Mouse (Mus musculus): ENCODE results near the gene Upf1. TPM values are rescaled to one million over a fixed set of nuclear protein-coding genes. Genes with fewer than 3 reads are reported as not detected.

The Upf1 gene
- total and polyA plus RNA-seq, 2 experiments from 2014 or later = 9.7 to 45.4 TPM

DNA sequence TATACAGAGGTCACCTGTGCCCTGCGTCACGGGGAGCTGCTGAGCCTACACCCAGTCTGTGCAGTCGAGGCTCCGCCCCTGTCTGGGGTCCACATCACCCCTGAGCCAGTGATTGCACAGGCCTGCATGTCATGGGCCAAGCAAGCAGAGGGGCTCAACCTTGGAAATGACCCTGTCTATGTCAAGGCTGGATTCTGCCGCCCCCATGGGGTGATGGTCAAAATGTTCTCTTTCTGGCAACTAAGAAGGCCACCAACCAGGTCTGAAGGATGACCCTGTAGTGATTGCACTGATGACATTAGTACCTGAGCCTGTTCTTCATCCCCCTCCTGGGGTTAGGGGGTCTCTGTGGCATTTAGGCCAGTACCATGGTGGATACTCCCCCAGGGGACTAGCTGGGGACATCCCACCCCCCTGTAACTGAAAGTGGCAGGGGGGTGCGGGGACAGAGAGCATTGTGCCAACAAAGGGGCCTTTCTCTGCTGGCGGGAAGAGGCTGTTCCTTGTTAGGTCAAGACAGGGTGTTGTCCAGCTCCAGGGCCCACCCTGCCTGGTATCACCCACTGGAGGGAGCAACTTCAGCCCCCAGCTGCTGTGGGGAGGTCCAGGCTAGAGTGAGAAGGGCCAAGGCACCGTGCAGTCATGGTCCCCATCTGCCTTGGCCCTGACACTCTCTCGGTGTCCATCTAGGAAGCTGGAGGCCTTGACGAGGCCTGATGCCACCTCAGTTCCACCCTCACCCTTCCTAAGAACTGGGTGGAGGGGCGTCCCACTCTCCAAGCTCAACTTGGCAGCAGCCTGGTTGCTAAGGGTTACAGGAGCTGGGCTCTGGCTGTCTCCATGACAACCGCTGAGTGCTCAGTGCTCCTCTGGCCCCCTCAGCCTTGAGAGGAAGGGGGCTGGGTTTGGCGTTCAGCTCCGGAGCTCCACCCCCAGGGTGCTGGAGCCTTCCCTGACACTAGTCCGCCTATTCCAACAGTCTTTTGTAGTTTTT, 36.3 kb downstream of the Upf1 start:
- peak overlapping the region; percentile 92 for H3K27ac ChIP-seq (ENCODE audit: low read depth, low read length)
- peak; percentile 78 for ATAC-seq (ENCODE audit: low FRiP score)
- H3K4me2 ChIP-seq (ENCODE audit: low read depth, low read length, poor library complexity, severe bottlenecking) = peak overlapping the region; percentile 91
- peak; percentile 99 for DNase-seq (ENCODE audit: low spot score)
- WGBS = 7% methylated on average over 15 of the region's 15 CpGs
- H3K27me3 ChIP-seq (ENCODE audit: insufficient read depth, low read length) = no peaks in the 10 kb centered on the region
- peaks cover 35% of the 10 kb centered on the region for H3K36me3 ChIP-seq (ENCODE audit: insufficient read depth, low read length)
- H3K4me3 ChIP-seq (ENCODE audit: low read depth, low read length) = peak overlapping the region; percentile 62
- 0 out of 2 replicates have a peak, but pooled peaks cover 5% of the 10 kb centered on the region for H3K4me1 ChIP-seq (ENCODE audit: insufficient read depth, low read length)
- TF ChIP-seq CTCF (IDR thresholded peaks at IDR 0.05) = peak; percentile 20; the same call in 1 of the 2 replicates
- no peaks in the 10 kb centered on the region for H3K9me3 ChIP-seq (ENCODE audit: low read length)
- H3K9ac ChIP-seq (replicated peaks; ENCODE audit: low read length, poor library complexity, severe bottlenecking) = peak overlapping the region; percentile 81

DNA sequence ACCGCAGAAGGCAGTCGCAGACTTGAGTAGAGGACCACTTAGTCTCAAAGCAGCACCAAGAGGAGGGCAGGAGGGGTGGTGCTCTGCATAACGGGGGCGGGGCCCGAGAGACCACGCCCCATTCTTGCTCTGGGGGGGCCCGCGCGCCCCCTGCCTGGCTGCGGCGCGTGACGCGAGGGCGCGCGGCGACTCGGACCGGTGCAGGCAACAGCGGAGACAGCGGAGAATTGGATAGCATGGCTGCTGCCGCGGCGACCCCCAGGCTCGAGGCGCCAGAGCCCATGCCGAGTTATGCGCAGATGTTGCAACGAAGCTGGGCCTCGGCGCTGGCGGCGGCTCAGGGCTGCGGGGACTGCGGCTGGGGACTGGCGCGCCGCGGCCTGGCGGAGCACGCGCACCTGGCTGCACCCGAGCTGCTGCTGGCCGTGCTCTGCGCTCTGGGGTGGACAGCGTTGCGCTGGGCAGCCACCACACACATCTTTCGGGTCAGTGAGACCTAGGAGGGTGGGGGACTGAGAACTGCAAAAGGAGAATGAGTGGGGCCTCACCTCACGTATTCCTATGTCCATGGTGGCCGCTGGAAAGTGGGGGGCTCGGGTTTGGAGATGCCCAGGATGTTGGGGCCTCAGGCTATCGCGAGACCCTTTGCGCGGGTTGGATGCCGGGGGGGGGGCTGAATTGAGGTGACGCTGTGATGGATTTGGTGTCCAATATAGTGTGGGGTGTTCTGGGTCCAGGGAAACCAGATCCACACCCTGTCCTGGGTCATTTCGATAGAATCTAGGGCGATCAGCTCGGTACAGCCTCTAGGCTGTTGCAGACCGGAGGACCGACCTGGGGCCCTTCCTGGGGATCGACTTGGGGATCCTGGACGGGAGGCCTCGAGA, 37.2 kb downstream of the Upf1 start, which contains the start of gene Cers1:
Gene Cers1 (plus strand): TSS at position 152 of the 887 bp plus-strand sequence.
- no peaks in the 10 kb centered on the region for H3K9me3 ChIP-seq (ENCODE audit: low read length)
- H3K9ac ChIP-seq (replicated peaks; ENCODE audit: low read length, poor library complexity, severe bottlenecking) = peak within 1 kb of the TSS; percentile 81
- H3K27ac ChIP-seq (ENCODE audit: low read depth, low read length) = peak within 1 kb of the TSS; percentile 92
- 0 out of 2 replicates have a peak, but pooled peaks cover 5% of the 10 kb centered on the region for H3K4me1 ChIP-seq (ENCODE audit: insufficient read depth, low read length)
- WGBS = 2% methylated on average over 55 of the region's 66 CpGs
- DNase-seq (ENCODE audit: low spot score) (peak; percentile 84), ATAC-seq (ENCODE audit: low FRiP score) (peak; percentile 66)
- H3K4me3 ChIP-seq (ENCODE audit: low read depth, low read length) = peak within 1 kb of the TSS; percentile 62
- H3K36me3 ChIP-seq (ENCODE audit: insufficient read depth, low read length) = peaks cover 40% of the 10 kb centered on the region
- no peaks in the 10 kb centered on the region for H3K27me3 ChIP-seq (ENCODE audit: insufficient read depth, low read length)
- H3K4me2 ChIP-seq (ENCODE audit: low read depth, low read length, poor library complexity, severe bottlenecking) = peak within 1 kb of the TSS; percentile 91
- TF ChIP-seq CTCF (IDR thresholded peaks at IDR 0.05) = no peak

DNA sequence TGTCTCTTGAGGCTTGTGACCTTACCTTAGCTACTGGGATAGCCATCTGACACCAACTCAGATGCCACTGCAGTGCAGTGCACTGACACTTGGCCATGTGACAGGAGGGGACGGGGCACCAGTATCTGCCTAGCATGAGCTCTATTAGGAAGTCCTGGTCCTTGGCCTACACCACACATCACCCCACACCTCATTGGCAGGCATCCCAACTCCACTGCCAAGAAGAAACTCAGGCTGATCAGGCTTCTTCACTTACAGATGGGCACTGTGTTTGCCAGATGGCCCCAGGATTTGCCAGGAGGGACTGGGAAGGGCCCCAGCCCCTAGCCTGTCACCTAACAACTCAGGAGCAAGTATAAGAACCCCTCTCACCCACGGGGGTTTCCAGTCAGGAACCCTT, 39.7 kb downstream of the Upf1 start:
- no peak for ATAC-seq (ENCODE audit: low FRiP score)
- 0 out of 2 replicates have a peak, but pooled peaks cover 5% of the 10 kb centered on the region for H3K4me1 ChIP-seq (ENCODE audit: insufficient read depth, low read length)
- WGBS = 82% methylated on average over 2 of the region's 2 CpGs
- H3K9ac ChIP-seq (replicated peaks; ENCODE audit: low read length, poor library complexity, severe bottlenecking) = no peak overlapping the region
- no peak for TF ChIP-seq CTCF (IDR thresholded peaks at IDR 0.05)
- peaks cover 35% of the 10 kb centered on the region for H3K36me3 ChIP-seq (ENCODE audit: insufficient read depth, low read length)
- peak; percentile 40 for DNase-seq (ENCODE audit: low spot score)
- H3K27me3 ChIP-seq (ENCODE audit: insufficient read depth, low read length) = no peaks in the 10 kb centered on the region
- H3K4me2 ChIP-seq (ENCODE audit: low read depth, low read length, poor library complexity, severe bottlenecking) = no peak overlapping the region
- no peak overlapping the region for H3K4me3 ChIP-seq (ENCODE audit: low read depth, low read length)
- no peak overlapping the region for H3K27ac ChIP-seq (ENCODE audit: low read depth, low read length)
- H3K9me3 ChIP-seq (ENCODE audit: low read length) = no peaks in the 10 kb centered on the region

DNA sequence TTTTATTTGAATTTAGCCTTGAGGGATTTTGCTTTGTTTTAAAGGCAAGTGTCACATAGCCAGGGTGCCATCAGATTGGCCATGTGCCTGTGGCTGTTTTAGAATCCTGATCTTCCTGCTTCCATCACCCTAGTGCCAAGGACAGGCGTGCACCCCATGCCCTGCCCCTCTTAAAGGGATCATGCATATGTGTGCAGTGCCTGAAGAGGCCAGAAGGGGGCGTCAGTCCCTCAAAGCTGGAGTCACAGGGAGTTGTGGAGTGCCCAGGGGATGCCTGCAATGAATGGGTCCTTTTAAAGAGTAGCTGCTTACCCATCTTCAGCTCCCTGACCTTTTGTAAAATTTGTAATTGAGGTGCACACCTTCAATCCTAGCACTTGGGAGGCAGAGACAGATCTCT, 43.8 kb downstream of the Upf1 start:
- no peak for ATAC-seq (ENCODE audit: low FRiP score)
- TF ChIP-seq CTCF (IDR thresholded peaks at IDR 0.05) = peak; percentile 71
- peak; percentile 33 for DNase-seq (ENCODE audit: low spot score)

DNA sequence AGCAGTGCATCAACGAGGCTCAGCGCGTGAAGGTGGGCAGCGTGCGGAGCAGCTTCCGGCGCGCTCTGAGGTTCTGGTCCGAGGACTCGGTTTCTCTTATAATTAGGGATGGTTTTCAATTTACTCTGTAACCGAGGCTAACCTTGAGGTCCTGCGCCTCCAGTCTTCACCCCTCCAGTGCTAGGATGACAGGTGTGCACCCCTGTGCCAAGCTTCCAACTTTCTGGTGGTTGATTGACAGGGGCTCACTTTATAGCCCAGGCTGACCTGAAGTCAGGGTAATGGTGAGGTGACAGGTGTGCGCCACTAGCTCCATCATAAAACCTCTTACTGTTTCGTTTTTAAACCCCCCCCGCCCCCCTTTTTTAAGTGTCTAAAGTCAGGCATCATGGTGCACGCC, 50.2 kb downstream of the Upf1 start:
- Histone ChIP-seq H3K9ac (replicated peaks; ENCODE audit: low read length, poor library complexity, severe bottlenecking) (peak overlapping the region; percentile 75), H3K27me3 (ENCODE audit: insufficient read depth, low read length) (no peaks in the 10 kb centered on the region), H3K36me3 (ENCODE audit: insufficient read depth, low read length) (peaks cover 39% of the 10 kb centered on the region), H3K4me1 (ENCODE audit: insufficient read depth, low read length) (peaks cover 11% of the 10 kb centered on the region), H3K9me3 (ENCODE audit: low read length) (no peaks in the 10 kb centered on the region), H3K4me2 (ENCODE audit: low read depth, low read length, poor library complexity, severe bottlenecking) (peak overlapping the region; percentile 91), H3K27ac (ENCODE audit: low read depth, low read length) (peak overlapping the region; percentile 62), H3K4me3 (ENCODE audit: low read depth, low read length) (peak overlapping the region; percentile 78)
- ATAC-seq (ENCODE audit: low FRiP score) (0 out of 2 replicates have a peak, but pooled peaks have one; percentile 29), DNase-seq (ENCODE audit: low spot score) (no peak)
- 5% methylated on average over 16 of the region's 16 CpGs for WGBS
- no peak for TF ChIP-seq CTCF (IDR thresholded peaks at IDR 0.05)

More for the DNA sequence above, 43.8 kb downstream of the Upf1 start:
- Histone ChIP-seq H3K4me2 (ENCODE audit: low read depth, low read length, poor library complexity, severe bottlenecking) (no peak overlapping the region), H3K27me3 (ENCODE audit: insufficient read depth, low read length) (no peaks in the 10 kb centered on the region), H3K9ac (replicated peaks; ENCODE audit: low read length, poor library complexity, severe bottlenecking) (no peak overlapping the region), H3K27ac (ENCODE audit: low read depth, low read length) (no peak overlapping the region), H3K36me3 (ENCODE audit: insufficient read depth, low read length) (peaks cover 68% of the 10 kb centered on the region), H3K9me3 (ENCODE audit: low read length) (no peaks in the 10 kb centered on the region), H3K4me1 (ENCODE audit: insufficient read depth, low read length) (no peaks in the 10 kb centered on the region), H3K4me3 (ENCODE audit: low read depth, low read length) (no peak overlapping the region)
- 27% methylated on average over 2 of the region's 2 CpGs for WGBS
